Mouse (Mus musculus): ENCODE results near the gene Cep170b.

Cep170b gene

DNA sequence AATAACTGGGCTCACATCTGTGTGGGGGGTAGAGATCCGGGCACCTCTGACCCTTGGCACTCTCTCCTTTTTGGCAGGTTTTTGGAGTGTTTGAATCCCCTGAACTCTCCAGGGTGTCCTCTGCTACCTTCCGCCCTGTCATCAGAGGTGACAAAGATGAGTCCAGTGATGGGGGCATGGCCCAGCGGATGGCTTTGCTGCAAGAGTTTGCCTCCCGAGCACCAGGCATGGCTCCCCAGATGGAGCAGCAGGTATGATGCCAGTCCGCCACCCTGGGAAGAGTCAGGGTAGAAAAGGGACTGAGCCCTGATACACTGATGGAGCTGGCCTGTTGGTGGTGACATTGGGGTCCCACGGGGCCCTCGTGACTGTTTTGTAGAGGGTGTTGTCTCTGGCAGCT lies 16.8 kb downstream of the Cep170b start:
- DNase-seq (ENCODE audit: low spot score): no peak

DNA sequence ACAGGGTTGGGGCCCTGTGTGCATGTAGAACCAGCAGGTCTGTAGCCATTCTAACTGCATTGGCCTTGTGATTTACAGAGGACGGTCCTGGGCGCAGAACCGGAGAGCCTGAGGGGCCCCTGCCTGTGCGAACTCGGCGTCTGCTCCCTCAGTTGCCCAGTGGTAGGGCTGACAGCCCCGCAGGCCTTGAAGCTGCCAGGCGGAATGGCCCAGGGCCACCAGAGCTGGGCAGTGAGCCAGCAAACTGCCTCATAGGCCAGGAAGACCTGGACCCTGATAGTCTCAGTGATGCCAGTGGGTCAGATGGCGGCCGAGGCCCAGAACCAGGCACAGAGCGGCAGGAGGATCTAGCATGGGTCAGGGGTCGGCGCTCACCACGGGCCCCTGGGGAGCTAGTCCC lies 17.5 kb downstream of the Cep170b start:
- DNase-seq (ENCODE audit: low spot score): no peak

DNA sequence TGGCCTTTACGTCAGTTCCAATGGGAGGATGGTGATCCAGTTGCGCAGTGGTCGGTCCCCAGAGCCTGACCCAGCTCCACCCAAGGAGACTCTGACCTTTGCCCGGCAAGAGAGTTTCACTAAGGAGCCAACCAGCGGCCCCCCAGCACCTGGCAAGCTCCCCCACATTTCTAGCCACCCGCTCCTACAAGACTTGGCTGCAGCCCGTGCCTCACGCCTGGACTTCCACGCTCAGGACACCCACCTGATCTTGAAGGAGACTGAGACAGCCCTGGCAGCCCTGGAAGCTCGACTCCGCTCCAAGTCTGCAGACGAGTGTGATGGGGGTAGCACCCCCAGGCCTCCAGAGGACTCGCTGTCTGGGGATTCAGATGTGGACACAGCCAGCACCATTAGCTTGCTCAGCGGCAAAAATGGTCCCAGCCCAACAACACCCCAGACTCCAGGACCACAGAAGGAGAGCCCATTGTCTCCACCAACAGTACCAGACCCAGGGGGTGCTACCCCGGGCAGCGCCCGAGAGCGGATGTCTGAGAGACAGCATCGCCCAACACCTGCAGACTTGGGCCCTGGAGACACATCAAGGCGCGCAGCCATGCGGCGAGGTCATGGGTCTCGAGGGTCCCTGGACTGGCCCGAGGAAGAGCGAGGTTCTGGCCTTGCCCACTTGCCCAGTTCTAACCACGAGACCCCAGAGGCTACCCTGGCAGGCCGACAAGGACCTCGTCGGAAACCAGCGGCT lies 18.2 kb downstream of the Cep170b start:
- DNase-seq (ENCODE audit: low spot score): no peak

DNA sequence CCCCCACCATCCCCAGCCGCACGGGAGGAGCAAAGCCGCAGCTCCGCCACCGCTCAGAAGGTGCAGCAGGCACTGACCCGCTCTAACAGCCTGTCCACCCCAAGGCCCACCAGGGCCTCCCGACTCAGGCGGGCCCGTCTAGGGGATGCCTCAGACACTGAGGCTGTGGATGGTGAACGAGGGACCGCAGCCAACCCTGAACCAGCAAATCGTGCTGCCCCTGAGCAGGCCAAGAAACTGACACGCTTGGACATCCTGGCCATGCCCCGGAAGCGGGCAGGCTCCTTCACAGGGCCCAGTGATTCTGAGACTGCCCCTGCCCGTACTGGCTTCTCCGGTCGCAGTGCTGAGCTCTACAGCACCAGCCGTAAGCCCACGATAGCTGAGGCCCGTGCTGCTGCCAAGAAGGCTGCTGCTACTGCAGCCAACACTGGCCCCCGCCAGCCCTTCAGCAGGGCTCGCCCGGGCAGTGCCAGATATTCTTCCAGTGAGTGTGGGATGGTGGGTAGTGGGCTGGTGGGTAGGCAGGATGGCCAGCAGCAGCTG lies 18.8 kb downstream of the Cep170b start:
- no peak for DNase-seq (ENCODE audit: low spot score)

DNA sequence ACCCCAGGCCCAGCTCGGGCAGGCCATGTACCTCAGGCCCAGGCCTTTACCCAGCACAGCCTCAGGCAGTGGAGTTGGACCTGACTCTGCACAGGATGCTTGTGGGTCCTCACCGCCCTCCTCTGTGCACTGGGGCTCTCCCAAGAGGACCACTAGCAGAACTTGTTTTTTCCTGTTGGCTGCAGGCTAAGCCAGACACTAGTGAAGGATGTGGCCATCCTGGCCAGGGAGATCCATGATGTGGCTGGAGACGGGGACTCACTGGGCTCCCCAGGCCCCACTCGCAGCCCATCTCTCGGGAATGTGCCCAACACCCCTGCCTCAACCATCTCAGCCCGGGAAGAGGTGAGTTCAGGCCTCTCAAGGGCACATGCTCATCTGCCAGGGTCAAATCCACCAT lies 22.5 kb downstream of the Cep170b start:
- no peak for DNase-seq (ENCODE audit: low spot score)

DNA sequence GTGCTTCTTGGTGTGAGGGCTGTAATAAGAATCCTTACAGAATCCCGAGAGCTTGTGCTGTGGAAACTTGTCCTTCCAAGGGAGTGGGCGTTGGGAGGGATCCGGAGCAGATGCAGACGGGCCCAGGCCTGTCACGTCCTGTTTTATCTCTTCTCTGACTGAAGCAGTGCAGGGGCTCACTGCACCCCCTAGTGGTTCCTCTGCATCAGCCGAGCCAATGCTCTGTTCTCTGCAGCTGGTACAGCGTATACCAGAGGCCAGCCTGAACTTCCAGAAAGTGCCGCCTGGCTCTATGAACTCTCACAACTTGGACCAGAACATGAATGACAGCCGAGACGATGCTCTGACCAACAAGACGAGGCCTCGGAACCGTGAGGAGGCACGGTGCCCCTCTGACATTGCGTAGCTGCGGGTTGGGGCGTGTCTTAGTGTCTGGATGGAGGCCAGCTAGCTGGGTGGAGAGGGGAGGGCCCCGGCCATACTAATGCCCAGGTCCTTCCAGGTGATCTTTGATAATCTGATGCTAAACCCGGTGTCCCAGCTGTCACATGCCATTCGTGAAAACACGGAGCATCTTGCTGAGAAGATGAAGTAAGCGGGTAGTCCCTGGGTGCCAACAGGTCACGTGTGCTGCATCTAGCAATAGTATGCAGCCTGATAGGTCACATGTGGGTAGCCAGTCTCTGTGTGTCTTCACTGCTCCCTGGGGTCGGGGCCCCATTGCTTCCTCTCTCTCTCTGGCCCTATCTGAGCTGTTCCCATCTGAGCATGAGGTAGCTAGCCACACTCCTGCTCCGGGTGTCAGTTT lies 23.1 kb downstream of the Cep170b start:
- DNase-seq (ENCODE audit: low spot score): no peak

DNA sequence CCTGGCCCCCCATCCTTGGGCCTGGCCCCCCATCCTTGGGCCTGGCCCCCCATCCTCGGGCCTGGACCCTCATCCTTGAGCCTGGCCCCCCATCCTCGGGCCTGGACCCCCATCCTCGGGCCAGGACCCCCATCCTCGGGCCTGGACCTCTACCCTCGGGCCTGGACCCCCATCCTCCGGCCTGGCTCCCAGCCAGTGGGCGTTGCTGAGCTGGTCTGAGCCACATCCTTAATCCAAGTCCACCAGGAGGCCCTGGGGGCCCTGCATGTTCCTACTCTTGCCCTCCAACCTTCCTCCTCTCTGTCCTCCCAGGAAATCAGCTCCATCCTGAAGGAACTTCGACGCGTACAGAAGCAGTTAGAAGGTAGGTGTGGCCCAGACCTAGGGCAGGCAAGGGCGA lies 24.0 kb downstream of the Cep170b start:
- no peak for DNase-seq (ENCODE audit: low spot score)

DNA sequence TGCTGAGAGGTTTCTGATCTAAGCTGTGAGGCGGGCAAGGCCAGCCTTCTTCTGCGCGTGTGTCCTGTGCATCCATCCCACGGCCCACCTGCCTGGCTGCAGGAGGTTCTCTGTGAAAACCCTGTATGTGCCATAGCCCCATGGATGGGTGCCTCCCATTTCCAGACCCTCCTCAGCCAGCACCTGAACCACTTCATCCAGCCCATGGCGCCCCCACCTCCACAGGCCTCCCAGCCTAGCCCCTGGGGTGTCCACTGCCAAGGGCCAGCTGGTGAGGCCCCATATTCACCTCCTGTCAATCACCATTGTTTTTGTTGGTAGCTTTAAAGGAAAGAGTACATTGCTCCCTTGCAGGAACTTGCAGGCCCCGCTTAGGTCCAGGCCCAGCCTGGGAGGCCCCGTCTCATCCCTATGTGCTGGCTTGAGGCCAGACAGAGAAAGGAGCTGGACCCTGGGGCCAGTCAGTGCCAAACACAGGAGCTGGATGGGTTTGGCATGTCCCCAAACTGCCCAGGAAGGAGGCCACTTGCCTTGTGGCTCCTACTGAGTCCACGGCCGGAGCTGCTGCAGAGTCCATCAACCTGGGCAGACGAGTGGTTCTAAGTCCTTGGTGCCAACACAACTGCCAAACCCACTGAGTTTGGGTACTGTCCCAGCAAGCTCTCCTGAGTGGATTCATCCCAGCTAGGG lies 24.8 kb downstream of the Cep170b start:
- DNase-seq (ENCODE audit: low spot score): no peak

DNA sequence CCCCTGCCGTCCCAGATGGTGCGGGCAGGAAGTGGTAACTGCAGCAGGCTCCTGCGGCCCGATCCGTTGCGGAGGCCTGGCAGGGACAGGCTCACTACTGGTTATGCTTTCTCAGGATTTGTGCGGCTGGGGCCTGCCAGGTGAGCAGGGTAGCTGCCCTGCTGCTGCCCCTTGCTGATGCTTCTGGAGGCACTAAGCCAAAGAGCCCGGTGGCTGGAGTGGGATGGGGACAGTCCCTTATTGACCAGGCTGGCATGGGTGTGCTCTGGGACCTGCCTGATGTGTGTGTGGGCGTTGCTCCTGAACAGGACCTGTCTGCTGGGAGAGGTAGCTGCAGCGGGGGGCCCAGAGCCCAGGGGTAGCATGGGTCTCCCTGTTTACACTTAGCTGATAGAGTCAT lies 25.5 kb downstream of the Cep170b start:
- no peak for DNase-seq (ENCODE audit: low spot score)

DNA sequence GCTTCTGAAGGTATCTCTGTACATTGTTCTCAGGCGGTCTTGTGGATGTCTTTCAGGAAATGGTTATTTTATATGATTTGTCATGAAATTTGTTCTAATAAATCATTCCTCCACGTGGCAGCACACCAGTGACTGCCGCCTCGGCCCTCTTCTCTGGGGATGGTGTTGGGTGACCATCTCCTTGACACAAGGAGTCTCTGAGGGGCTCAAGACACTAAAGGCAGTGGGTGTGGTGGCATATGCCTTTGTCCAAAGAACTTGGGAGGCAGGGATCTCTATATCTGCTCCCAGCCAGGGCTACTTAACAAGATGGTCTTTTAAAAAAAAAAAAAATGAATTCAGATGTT lies 26.2 kb downstream of the Cep170b start:
- no peak for DNase-seq (ENCODE audit: low spot score)

DNA sequence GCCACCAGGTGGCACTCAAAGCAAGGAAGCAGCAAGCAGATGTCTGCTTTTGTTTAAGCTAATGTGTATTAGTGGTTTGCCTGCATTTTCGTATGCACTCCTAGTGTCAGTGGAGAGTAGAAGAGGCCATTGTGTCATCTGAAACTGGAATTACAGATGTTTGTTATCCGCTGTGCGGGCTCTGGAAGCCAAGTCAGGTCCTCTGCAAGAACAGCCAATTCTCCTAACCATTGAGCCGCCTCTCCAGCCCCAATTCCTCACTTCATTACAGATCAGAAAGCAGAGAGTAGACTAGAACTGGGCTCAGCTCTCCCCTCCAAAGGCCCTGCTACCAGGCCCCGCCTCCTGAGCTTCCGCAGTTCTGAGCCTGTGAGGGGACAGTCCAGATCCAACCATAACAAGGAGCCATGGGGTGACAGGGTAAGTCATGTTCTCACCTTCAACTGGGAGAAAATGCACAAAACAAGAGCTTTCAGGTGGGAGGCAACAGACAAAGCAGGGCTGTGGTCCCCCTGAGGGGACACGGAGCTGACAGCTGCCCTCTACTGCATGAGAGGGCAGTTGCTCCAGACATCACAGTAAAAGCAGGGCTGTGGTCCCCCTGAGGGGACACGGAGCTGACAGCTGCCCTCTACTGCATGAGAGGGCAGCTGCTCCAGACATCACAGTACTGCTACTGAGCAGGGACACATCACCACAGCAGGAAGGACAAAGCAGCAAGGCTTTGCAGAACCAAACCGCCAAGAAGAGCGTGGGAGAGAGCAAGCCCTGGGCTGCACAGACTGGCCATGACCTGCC lies 26.8 kb downstream of the Cep170b start:
- no peak for DNase-seq (ENCODE audit: low spot score)

DNA sequence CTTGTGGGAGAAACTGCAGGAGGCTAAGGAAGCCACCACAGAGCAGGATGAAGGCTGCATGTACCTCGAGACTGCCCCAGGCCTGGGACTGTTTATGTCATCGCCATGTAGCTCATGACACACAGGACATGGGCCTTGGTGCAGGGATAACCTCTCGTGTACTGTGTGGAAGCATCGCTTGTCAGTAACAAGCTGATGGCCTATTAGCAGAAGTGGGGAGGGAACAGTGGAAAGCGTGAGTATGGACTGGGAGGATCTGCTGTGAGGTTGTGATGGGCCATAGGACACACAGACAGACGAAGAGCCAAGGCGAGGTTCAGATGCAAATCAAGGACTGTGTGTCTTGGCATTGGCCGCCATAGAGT lies 27.3 kb downstream of the Cep170b start:
- no peak for DNase-seq (ENCODE audit: low spot score)

DNA sequence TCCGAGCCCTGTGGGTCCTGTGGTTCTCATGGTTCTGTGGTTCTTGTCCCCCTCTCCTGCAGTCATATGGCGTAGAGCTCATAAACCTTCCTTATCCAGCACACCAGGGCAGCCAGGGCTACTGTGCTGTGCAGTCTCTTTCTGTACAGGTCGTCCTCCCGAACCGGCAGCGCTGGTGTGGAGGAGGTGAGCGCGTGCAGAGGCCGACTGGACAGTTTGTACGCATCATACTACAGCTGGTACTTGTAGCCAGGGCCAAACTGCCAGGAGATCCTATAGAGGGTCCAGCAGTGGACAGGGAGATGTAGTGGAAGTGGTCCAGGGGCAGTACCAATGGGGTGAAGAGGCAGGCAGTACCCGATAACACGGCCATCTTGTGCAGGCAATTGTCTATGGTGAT lies 30.7 kb downstream of the Cep170b start:
- no peak for DNase-seq (ENCODE audit: low spot score)

DNA sequence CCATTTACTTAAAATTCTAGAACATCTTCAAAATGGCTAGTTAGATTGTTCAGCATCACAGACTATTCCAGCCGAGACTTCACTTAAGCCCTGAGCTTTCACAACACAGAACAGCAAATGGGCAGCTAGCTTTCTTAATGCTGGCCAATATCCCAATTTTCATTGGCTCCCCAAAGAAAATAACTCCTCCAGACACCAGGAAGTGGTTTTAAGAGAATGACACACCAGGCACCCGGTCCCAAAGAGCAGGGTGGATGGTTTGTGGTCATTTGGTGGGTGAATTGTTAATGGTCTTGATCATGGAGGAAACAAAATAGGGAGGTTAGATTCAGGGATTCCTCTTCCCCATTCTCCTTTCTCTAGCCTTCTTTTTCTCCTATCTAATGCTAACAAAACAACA lies 32.1 kb downstream of the Cep170b start:
- no peak for DNase-seq (ENCODE audit: low spot score)

DNA sequence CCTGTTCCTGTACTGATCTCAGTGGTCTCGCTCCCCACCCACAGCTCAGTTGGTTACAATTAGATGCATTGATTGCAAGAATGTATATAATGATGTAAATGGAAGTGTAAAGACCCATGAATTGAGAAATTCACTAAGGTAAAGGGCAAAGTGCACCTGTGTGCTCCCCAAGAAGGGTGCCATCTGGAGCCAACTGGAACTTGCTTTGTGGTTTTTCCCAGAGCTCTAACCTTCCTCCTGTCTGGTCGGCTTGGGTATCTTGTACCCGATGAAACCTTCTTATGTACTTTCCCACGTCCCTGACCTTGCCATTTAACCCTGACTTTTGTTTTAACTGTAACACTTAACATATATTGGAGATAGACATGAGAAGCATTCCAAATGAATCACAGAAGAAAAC lies 35.6 kb downstream of the Cep170b start:
- DNase-seq (ENCODE audit: low spot score): no peak

DNA sequence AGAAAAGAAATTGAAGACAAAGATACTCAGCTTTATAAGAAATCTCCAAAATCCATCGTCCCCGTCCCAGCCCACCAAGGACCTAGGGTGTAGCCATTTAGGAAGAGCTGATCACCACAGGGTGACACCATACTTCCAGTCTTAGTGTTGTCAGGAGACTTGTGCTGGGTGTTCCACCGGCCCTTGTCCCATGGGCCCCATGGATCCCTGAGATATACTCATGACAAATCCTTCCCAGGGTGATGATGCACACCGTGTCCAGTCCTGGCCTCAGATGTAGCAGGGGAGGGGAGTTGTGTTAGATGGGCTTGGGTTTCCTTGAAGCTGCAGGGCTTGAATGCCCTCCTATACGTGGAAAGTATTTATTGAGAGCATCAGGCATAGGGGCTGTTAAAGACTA lies 37.6 kb downstream of the Cep170b start:
- DNase-seq (ENCODE audit: low spot score): no peak

DNA sequence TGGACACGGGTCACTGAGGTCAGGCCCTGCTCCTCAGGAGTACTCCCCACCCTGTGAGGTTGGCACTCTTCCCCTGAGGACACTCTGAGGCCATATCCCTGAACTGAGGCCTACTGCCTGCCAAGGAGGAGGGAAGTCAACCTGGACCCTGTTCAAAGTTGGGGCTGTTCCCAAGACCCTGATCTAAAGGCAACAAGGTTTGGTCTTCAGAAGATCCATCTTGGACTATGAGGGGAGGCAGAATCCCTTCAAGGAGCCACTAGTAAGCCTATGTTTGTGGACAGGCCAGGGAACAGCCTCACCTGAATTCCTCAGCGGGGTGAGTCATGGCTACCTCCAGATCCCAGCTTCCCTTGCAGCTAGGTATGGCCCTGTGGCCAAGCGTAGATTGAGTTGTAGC lies 39.2 kb downstream of the Cep170b start:
- DNase-seq (ENCODE audit: low spot score): no peak

DNA sequence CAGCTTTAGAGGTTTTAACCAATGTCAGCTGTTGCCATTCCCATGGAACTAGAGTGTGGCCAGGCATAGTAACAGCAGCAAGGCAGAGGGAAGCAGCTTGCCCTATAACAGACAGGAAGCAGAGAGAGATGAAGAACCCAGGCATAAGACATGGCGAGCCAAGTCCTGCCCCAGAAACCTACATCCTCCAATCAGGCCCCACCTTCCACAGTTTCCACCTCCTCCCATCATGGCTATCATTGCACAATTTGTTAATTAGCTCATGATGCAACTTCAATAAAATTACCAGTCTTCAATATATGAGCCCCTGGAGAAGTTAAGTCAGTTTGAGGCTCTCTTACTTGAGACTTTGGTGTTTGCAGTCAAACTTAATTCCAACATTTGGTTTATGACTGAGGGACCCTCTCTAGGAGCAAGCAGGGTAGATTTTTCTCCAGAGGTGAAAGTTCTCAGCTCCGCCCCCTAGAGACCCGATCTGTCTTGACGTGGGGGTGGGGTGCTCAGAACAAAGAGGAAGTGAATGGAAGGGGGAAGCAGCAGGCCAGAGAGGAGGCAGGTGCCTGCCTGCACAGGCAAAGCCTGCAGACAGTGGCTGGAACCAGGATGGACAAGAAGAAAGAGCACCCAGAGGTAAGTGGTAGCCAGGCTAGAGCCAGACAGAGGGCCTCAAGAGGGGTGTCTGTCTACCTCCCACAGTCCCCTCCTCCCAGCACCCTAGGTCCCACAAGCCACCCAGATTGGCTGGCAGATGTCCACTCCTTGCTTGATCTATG lies 40.1 kb downstream of the Cep170b start, which contains the start of gene Pld4:
Gene Pld4, plus strand, starts transcription at position 502 of the 773 bp plus-strand sequence.
- DNase-seq (ENCODE audit: low spot score): no peak

DNA sequence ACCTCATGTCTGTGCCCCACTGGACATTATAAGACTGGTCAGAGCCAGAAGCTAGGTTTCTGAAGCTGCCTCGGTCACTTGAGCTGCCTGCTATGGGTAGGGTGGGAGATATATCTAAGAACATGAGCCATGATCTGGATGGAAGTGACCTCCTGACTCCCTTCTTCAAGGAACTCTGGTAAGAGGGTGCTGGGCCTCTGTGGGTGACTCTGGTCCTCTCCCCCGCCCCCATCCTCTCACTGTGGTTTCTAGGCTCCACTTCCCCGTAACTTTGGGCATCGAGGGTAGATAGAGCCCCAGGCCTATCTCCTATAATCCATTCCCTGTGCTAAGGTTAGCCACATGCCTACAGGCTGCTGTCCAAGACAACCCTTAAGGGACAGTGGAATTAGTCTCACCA lies 41.2 kb downstream of the Cep170b start:
- DNase-seq (ENCODE audit: low spot score): no peak

DNA sequence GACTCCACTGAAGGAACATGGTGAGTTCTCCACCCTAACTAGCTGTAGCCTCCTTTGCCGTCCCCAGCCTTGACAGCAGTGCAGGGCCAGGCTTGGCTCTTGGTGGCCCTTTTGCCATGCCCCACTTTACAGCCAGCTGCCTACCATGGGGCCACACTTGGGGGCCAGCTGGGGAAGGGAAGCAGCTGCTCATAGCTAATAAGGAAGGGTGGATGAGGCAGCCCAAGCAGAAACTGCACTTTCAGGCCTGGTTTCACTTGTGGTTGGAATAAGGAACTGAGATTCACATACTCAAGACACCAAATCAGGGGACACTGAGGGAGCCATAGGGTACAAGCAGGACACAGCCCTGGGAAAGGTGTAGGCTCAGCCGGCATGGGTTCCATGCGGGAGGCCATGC lies 41.8 kb downstream of the Cep170b start:
- DNase-seq (ENCODE audit: low spot score): no peak

DNA sequence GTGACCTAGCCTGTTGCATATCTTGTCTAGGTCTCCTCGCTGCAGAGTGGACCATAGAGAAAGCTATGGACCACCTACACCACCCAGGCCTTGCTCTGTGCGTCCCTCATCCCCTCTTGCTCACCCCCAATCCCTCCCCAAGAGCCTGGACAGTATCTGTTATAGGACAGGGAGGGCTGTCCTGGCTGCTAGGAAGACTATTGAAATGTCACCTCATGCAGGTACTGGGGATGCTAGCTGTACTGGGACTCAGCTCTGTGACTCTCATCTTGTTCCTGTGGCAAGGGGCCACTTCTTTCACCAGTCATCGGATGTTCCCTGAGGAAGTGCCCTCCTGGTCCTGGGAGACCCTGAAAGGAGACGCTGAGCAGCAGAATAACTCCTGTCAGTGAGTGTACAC lies 42.9 kb downstream of the Cep170b start:
- no peak for DNase-seq (ENCODE audit: low spot score)
